Mouse (Mus musculus): ENCODE measurements around the gene Antxr1. TPM values are rescaled to one million over a fixed set of nuclear protein-coding genes. Genes with fewer than 3 reads are reported as not detected.
"Not testable (repeated sequence)": the region's sequence is repeated elsewhere in the genome, so short reads cannot be mapped to it uniquely, and the experiment has no call there.

Antxr1 gene
- polyA plus RNA-seq, 1 experiment from 2014 or later = 10.3 TPM

GRCm38 (mm10) chr6:87099671-87100296 is 235.8 kb downstream of the Antxr1 start:
- DNase-seq (ENCODE audit: low spot score) = peak; percentile 54

GRCm38 (mm10) chr6:87099261-87099660 is 236.4 kb downstream of the Antxr1 start:
- no peak overlapping the region for H3K4me3 ChIP-seq (ENCODE audit: low read depth, low read length)
- H3K27ac ChIP-seq (replicated peaks; ENCODE audit: low read depth, low read length) = no peak overlapping the region

More at GRCm38 (mm10) chr6:87099671-87100296, 235.8 kb downstream of the Antxr1 start:
- H3K27ac ChIP-seq (replicated peaks; ENCODE audit: low read depth, low read length) = no peak overlapping the region
- H3K4me2 ChIP-seq (ENCODE audit: low read depth, low read length) = no peak overlapping the region
- H3K4me3 ChIP-seq (ENCODE audit: low read depth, low read length) = no peak overlapping the region
- 60% methylated on average over 7 of the region's 7 CpGs for WGBS
- no peak for ATAC-seq (replicated peaks; ENCODE audit: insufficient number of reproducible peaks, low FRiP score, low TSS enrichment, low read depth)
- H3K4me1 ChIP-seq (ENCODE audit: control insufficient read depth, insufficient read depth, low read length) = no peaks in the 10 kb centered on the region; the same call in 1 of the 2 replicates
- H3K9me3 ChIP-seq (replicated peaks; ENCODE audit: control insufficient read depth, low read length) = no peaks in the 10 kb centered on the region
- H3K36me3 ChIP-seq (replicated peaks; ENCODE audit: control insufficient read depth, insufficient read depth, low read depth, low read length) = no peaks in the 10 kb centered on the region
- no peak overlapping the region for H3K9ac ChIP-seq (replicated peaks; ENCODE audit: low read length)
- H3K27me3 ChIP-seq (ENCODE audit: control insufficient read depth, insufficient read depth, low read length) = no peaks in the 10 kb centered on the region

GRCm38 (mm10) chr6:87093631-87094030 is 242.0 kb downstream of the Antxr1 start:
- not testable (repeated sequence) for H3K27me3 ChIP-seq (ENCODE audit: control insufficient read depth, insufficient read depth, low read length); H3K4me3 ChIP-seq (ENCODE audit: low read depth, low read length); ATAC-seq (replicated peaks; ENCODE audit: insufficient number of reproducible peaks, low FRiP score, low TSS enrichment, low read depth); H3K9me3 ChIP-seq (replicated peaks; ENCODE audit: control insufficient read depth, low read length); H3K9ac ChIP-seq (replicated peaks; ENCODE audit: low read length); H3K4me1 ChIP-seq (ENCODE audit: control insufficient read depth, insufficient read depth, low read length); H3K36me3 ChIP-seq (replicated peaks; ENCODE audit: control insufficient read depth, insufficient read depth, low read depth, low read length); DNase-seq (ENCODE audit: low spot score); H3K27ac ChIP-seq (replicated peaks; ENCODE audit: low read depth, low read length); H3K4me2 ChIP-seq (ENCODE audit: low read depth, low read length)
- 92% methylated on average over 8 of the region's 8 CpGs for WGBS

More at GRCm38 (mm10) chr6:87099261-87099660, 236.4 kb downstream of the Antxr1 start:
- ATAC-seq (replicated peaks; ENCODE audit: insufficient number of reproducible peaks, low FRiP score, low TSS enrichment, low read depth) (no peak), DNase-seq (ENCODE audit: low spot score) (no peak)
- no peak overlapping the region for H3K9ac ChIP-seq (replicated peaks; ENCODE audit: low read length)
- no peaks in the 10 kb centered on the region for H3K9me3 ChIP-seq (replicated peaks; ENCODE audit: control insufficient read depth, low read length)
- H3K27me3 ChIP-seq (ENCODE audit: control insufficient read depth, insufficient read depth, low read length) = no peaks in the 10 kb centered on the region
- no peaks in the 10 kb centered on the region for H3K36me3 ChIP-seq (replicated peaks; ENCODE audit: control insufficient read depth, insufficient read depth, low read depth, low read length)
- WGBS = 20% methylated on average over 3 of the region's 3 CpGs
- no peak overlapping the region for H3K4me2 ChIP-seq (ENCODE audit: low read depth, low read length)
- H3K4me1 ChIP-seq (ENCODE audit: control insufficient read depth, insufficient read depth, low read length) = no peaks in the 10 kb centered on the region; the same call in 1 of the 2 replicates

GRCm38 (mm10) chr6:87092476-87092875 is 243.1 kb downstream of the Antxr1 start:
- no peak overlapping the region for H3K9ac ChIP-seq (replicated peaks; ENCODE audit: low read length)
- ATAC-seq (replicated peaks; ENCODE audit: insufficient number of reproducible peaks, low FRiP score, low TSS enrichment, low read depth) (no peak), DNase-seq (ENCODE audit: low spot score) (no peak)
- no peaks in the 10 kb centered on the region for H3K9me3 ChIP-seq (replicated peaks; ENCODE audit: control insufficient read depth, low read length)
- 94% methylated on average over 5 of the region's 5 CpGs for WGBS
- H3K4me2 ChIP-seq (ENCODE audit: low read depth, low read length) = no peak overlapping the region
- H3K4me3 ChIP-seq (ENCODE audit: low read depth, low read length) = no peak overlapping the region
- no peaks in the 10 kb centered on the region for H3K4me1 ChIP-seq (ENCODE audit: control insufficient read depth, insufficient read depth, low read length)
- H3K27me3 ChIP-seq (ENCODE audit: control insufficient read depth, insufficient read depth, low read length) = no peaks in the 10 kb centered on the region
- H3K36me3 ChIP-seq (replicated peaks; ENCODE audit: control insufficient read depth, insufficient read depth, low read depth, low read length) = peaks cover 6% of the 10 kb centered on the region
- H3K27ac ChIP-seq (replicated peaks; ENCODE audit: low read depth, low read length) = no peak overlapping the region

GRCm38 (mm10) chr6:87090877-87091276 is 244.7 kb downstream of the Antxr1 start:
- H3K4me2 ChIP-seq (ENCODE audit: low read depth, low read length) = no peak overlapping the region
- DNase-seq (ENCODE audit: low spot score) (no peak), ATAC-seq (replicated peaks; ENCODE audit: insufficient number of reproducible peaks, low FRiP score, low TSS enrichment, low read depth) (no peak)
- no peaks in the 10 kb centered on the region for H3K9me3 ChIP-seq (replicated peaks; ENCODE audit: control insufficient read depth, low read length)
- H3K27ac ChIP-seq (replicated peaks; ENCODE audit: low read depth, low read length) = no peak overlapping the region
- H3K36me3 ChIP-seq (replicated peaks; ENCODE audit: control insufficient read depth, insufficient read depth, low read depth, low read length) = peaks cover 6% of the 10 kb centered on the region
- H3K4me3 ChIP-seq (ENCODE audit: low read depth, low read length) = no peak overlapping the region
- WGBS = 80% methylated on average over 3 of the region's 3 CpGs
- H3K4me1 ChIP-seq (ENCODE audit: control insufficient read depth, insufficient read depth, low read length) = no peaks in the 10 kb centered on the region
- no peak overlapping the region for H3K9ac ChIP-seq (replicated peaks; ENCODE audit: low read length)
- H3K27me3 ChIP-seq (ENCODE audit: control insufficient read depth, insufficient read depth, low read length) = no peaks in the 10 kb centered on the region

GRCm38 (mm10) chr6:87088356-87088755 is 247.3 kb downstream of the Antxr1 start:
- WGBS = 93% methylated on average over 5 of the region's 5 CpGs
- H3K36me3 ChIP-seq (replicated peaks; ENCODE audit: control insufficient read depth, insufficient read depth, low read depth, low read length) = peaks cover 6% of the 10 kb centered on the region
- no peak for ATAC-seq (replicated peaks; ENCODE audit: insufficient number of reproducible peaks, low FRiP score, low TSS enrichment, low read depth)

GRCm38 (mm10) chr6:87085026-87085425 is 250.6 kb downstream of the Antxr1 start:
- H3K9ac ChIP-seq (replicated peaks; ENCODE audit: low read length) = no peak overlapping the region
- 85% methylated on average over 6 of the region's 6 CpGs for WGBS
- no peak overlapping the region for H3K27ac ChIP-seq (replicated peaks; ENCODE audit: low read depth, low read length)
- H3K9me3 ChIP-seq (replicated peaks; ENCODE audit: control insufficient read depth, low read length) = no peaks in the 10 kb centered on the region
- H3K27me3 ChIP-seq (ENCODE audit: control insufficient read depth, insufficient read depth, low read length) = no peaks in the 10 kb centered on the region
- no peak overlapping the region for H3K4me2 ChIP-seq (ENCODE audit: low read depth, low read length)
- H3K36me3 ChIP-seq (replicated peaks; ENCODE audit: control insufficient read depth, insufficient read depth, low read depth, low read length) = peaks cover 6% of the 10 kb centered on the region
- DNase-seq (ENCODE audit: low spot score) = peak; percentile 16
- ATAC-seq (replicated peaks; ENCODE audit: insufficient number of reproducible peaks, low FRiP score, low TSS enrichment, low read depth) = no peak
- H3K4me3 ChIP-seq (ENCODE audit: low read depth, low read length) = no peak overlapping the region
- no peaks in the 10 kb centered on the region for H3K4me1 ChIP-seq (ENCODE audit: control insufficient read depth, insufficient read depth, low read length)

More at GRCm38 (mm10) chr6:87088356-87088755, 247.3 kb downstream of the Antxr1 start:
- Histone ChIP-seq H3K9ac (replicated peaks; ENCODE audit: low read length) (no peak overlapping the region), H3K4me1 (ENCODE audit: control insufficient read depth, insufficient read depth, low read length) (no peaks in the 10 kb centered on the region), H3K27me3 (ENCODE audit: control insufficient read depth, insufficient read depth, low read length) (no peaks in the 10 kb centered on the region), H3K9me3 (replicated peaks; ENCODE audit: control insufficient read depth, low read length) (no peaks in the 10 kb centered on the region), H3K4me3 (ENCODE audit: low read depth, low read length) (no peak overlapping the region), H3K27ac (replicated peaks; ENCODE audit: low read depth, low read length) (no peak overlapping the region), H3K4me2 (ENCODE audit: low read depth, low read length) (no peak overlapping the region)
- DNase-seq (ENCODE audit: low spot score) = no peak

Data from embryonic facial prominence, embryonic 11.5 days (tissue).